Mouse (Mus musculus) E14TG2a.4 (cell line): Measurements from ENCODE around the gene Gsg1l.

Experiments used
- H3K27me3 ChIP-seq: 2 replicates; pipeline ENCODE4 v1.6.1; 2014; ENCODE audit warnings: low read length, control low read depth; ENCODE audit not compliant: insufficient read depth
- H3K36me3 ChIP-seq: 2 replicates; pipeline ENCODE4 v1.6.1; 2014; ENCODE audit warnings: low read length, control low read depth; ENCODE audit not compliant: insufficient read depth
- H3K4me1 ChIP-seq: replicated peaks from 2 replicates; pipeline ENCODE4 v1.6.1; 2014; ENCODE audit warnings: low read depth, low read length, control low read depth
- H3K4me3 ChIP-seq: replicated peaks from 2 replicates; pipeline ENCODE4 v1.5.1; 2014; ENCODE audit warnings: mild to moderate bottlenecking, low read length
- H3K9me3 ChIP-seq: 2 replicates; pipeline ENCODE4 v1.6.1; 2014; ENCODE audit warnings: low read length, control low read depth
- CTCF ChIP-seq: conservative IDR thresholded peaks from 2 replicates; pipeline ENCODE4 v1.5.1; 2014; ENCODE audit warnings: low read length
- NANOG ChIP-seq: IDR thresholded peaks from 2 replicates; pipeline ENCODE4 v1.6.1; 2014; ENCODE audit warnings: borderline replicate concordance, low read length, mixed read lengths
- POU5F1 ChIP-seq: IDR thresholded peaks from 2 replicates; pipeline ENCODE4 v1.6.1; 2014; ENCODE audit warnings: low read length, borderline replicate concordance

Gsg1l gene

DNA sequence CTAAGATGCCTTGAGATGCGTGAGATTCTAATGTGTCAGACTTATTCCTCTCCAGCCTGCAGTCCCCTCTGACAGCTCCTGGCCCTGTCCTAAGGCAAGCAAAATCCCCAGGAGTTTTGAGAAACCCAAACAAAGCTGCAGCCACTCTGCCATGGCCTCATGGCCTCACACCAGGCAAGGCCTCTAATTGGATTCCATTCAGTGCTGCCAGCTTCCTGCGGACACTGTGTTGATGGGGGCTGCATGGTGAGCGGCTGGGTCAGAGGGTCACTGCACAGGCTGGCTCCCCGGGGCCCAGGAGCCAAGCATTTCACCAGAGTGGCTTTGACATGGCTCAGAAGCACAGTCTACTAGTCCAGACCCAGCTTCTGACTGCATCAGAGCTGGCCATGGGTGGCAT, 92.7 kb downstream of the Gsg1l start:
- H3K9me3 ChIP-seq, result peaks cover 5% of the 10 kb centered on the region
- no peaks in the 10 kb centered on the region for H3K36me3 ChIP-seq
- H3K4me3 ChIP-seq, result no peak overlapping the region
- no peak for TF ChIP-seq CTCF
- no peak for TF ChIP-seq POU5F1
- no peak for TF ChIP-seq NANOG
- H3K27me3 ChIP-seq, result peaks cover 3% of the 10 kb centered on the region; the same call in 1 of the 2 replicates
- H3K4me1 ChIP-seq, result peaks cover 7% of the 10 kb centered on the region

DNA sequence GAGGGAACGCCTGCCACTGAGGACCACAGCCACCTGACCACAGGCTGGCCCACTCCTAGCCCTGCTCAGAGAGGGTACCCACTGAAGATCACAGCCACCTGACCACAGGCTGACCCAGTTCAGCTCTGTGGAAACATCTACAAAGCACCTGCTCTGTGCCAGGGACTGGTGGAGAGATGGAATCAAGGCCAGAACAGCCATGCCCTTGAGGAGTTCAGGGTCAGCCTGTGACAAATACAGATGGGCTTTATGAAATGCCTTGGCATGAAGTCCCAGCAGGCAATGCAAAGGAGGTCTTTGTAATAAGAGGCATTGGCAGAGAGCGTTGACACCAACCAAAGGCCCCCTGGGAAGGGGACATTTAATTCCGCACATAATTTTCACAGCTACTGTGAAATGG, 93.9 kb downstream of the Gsg1l start:
- Histone ChIP-seq H3K27me3 (peaks cover 6% of the 10 kb centered on the region; the same call in 1 of the 2 replicates), H3K9me3 (peaks cover 5% of the 10 kb centered on the region), H3K4me1 (peaks cover 7% of the 10 kb centered on the region), H3K4me3 (no peak overlapping the region), H3K36me3 (no peaks in the 10 kb centered on the region)
- TF ChIP-seq CTCF (no peak), POU5F1 (no peak), NANOG (no peak)

DNA sequence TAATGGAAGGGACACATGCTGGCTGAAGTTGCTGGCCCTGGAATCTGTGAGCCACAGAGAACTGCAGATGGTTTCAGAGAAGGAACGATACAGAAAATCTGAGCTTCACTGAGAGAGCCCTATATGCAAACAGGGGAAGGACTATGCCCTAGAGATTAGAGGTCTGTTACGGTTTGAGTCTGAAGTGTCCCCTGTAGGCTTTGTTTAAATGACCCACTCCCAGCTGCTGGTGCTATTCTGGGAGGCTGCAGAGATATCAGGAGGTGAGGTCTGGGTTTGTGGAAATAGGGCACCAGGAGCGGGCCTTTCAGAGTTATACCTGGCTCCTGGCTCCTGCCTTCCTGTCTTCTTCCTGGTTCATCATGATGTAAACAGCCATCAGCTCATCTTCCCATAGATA, 95.1 kb downstream of the Gsg1l start:
- Histone ChIP-seq H3K36me3 (no peaks in the 10 kb centered on the region), H3K27me3 (peaks cover 12% of the 10 kb centered on the region; the same call in 1 of the 2 replicates), H3K4me1 (peaks cover 7% of the 10 kb centered on the region), H3K4me3 (no peak overlapping the region), H3K9me3 (peaks cover 5% of the 10 kb centered on the region)
- no peak for TF ChIP-seq NANOG
- no peak for TF ChIP-seq POU5F1
- no peak for TF ChIP-seq CTCF

DNA sequence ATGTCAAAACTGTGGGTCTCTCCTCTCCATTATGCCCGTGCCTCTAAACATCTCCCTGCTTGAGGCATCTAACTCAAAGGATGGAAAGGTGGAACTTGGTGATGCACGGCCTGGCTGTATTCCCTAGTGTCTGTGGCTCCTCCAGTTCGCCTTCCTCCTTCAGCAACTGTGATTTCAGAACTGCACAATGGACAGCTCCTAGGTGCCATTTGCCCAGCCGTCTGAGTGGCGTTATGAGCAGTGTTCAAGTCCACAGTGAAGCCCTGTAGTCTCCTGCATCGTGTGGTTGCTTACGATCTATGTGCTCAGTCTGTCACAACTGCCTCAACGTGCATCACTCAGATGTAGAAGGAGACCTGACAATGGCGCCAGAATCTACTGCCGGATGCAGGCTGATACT, 96.6 kb downstream of the Gsg1l start:
- Histone ChIP-seq H3K4me1 (no peaks in the 10 kb centered on the region), H3K4me3 (no peak overlapping the region), H3K36me3 (no peaks in the 10 kb centered on the region), H3K9me3 (peaks cover 4% of the 10 kb centered on the region), H3K27me3 (peaks cover 12% of the 10 kb centered on the region; the same call in 1 of the 2 replicates)
- TF ChIP-seq NANOG, result no peak
- no peak for TF ChIP-seq POU5F1
- TF ChIP-seq CTCF, result no peak

DNA sequence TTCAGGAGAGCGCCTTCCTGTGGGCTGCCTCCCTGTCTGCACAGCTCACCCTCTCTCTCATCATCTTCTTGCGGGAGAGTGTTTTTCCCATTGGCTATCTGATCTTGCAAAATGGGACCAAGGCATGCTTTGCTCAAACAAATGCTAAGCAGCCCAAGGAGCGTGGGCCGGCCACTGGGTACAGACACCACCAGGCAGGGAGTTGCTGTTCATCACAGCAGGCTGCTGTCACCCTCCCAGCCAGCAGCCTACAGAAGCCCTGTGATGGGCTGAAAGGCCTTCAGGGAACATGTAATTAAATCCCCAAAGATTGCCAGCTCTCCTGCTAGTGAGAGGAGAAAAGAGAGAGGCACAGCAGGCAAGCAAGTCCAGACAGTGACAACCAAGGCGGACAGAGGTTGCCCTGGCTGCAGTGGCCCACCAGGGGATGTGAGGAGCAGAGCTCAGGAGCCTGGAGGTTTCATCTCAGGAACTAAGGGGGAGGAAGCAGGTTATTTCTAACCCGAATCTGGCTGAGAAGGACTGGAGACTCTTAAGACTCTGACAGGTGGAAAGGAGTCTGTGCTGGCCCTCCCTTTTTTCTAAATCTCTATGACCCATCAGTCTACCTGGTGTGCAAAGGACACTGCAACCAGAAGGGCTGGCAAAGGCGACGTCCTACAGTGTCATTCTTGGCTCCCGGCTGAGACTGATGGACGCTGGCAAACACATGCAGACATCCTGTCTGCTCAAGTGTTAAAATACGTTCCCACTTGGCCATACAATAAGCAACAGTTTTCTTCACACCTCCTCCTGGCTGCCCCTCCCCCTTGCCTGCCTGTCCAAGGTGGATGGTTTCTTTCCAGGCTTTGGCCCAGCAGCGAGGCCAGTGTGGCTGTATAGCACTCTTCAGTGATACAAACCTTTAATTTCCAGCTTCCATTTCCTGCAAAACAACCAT, 98.0 kb downstream of the Gsg1l start:
- no peaks in the 10 kb centered on the region for H3K9me3 ChIP-seq
- no peak overlapping the region for H3K4me3 ChIP-seq
- H3K4me1 ChIP-seq, result no peaks in the 10 kb centered on the region
- no peak for TF ChIP-seq NANOG
- TF ChIP-seq CTCF, result no peak
- no peak for TF ChIP-seq POU5F1
- peaks cover 14% of the 10 kb centered on the region; the same call in 1 of the 2 replicates for H3K27me3 ChIP-seq
- H3K36me3 ChIP-seq, result no peaks in the 10 kb centered on the region

DNA sequence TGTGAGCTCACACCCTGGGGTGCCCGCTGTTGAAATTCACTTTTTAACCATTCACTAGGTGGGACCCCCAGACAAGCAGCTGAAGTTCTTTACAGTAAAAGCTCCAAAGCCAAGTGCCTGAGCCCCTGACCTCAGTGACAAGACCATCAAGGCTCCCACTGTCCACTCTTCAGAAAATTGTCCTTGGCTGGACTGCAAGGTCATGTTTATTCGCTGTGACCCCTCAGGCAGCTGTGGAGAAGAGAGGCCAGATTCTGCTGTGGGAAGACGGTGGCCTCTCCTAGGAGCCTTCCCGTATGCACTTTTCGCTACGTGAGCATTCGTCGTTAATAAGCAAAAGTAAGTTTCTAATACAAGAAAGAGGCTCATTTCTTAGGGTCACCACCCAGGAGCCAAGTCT, 102.6 kb downstream of the Gsg1l start:
- H3K27me3 ChIP-seq, result peaks cover 13% of the 10 kb centered on the region; the same call in 1 of the 2 replicates
- H3K4me3 ChIP-seq, result no peak overlapping the region
- H3K4me1 ChIP-seq, result no peaks in the 10 kb centered on the region
- no peaks in the 10 kb centered on the region for H3K9me3 ChIP-seq
- no peaks in the 10 kb centered on the region for H3K36me3 ChIP-seq
- TF ChIP-seq NANOG, result no peak
- no peak for TF ChIP-seq POU5F1
- TF ChIP-seq CTCF, result no peak

DNA sequence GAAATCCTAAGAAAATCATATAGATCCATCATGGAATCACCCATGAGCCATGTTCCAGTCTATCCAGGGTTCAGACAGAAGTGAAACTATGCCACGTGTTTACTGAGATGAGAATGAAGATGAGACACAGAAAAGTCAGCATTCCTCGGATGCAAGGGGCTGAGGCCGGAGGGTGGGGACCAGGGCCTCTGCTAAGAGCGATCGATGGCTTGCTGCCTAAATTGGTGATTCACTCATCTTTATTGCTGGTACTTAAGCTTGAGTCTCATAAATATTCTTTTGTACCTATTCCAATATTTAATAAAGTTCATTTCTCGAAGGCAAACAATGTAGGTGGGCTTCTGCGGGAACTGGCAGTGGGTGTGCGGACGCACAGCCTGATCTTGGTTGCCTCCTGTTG, 105.5 kb downstream of the Gsg1l start:
- no peaks in the 10 kb centered on the region for H3K36me3 ChIP-seq
- H3K4me3 ChIP-seq, result no peak overlapping the region
- H3K4me1 ChIP-seq, result no peaks in the 10 kb centered on the region
- TF ChIP-seq POU5F1 (no peak), CTCF (no peak), NANOG (no peak)
- H3K27me3 ChIP-seq, result peaks cover 9% of the 10 kb centered on the region; the same call in 1 of the 2 replicates
- no peaks in the 10 kb centered on the region for H3K9me3 ChIP-seq

DNA sequence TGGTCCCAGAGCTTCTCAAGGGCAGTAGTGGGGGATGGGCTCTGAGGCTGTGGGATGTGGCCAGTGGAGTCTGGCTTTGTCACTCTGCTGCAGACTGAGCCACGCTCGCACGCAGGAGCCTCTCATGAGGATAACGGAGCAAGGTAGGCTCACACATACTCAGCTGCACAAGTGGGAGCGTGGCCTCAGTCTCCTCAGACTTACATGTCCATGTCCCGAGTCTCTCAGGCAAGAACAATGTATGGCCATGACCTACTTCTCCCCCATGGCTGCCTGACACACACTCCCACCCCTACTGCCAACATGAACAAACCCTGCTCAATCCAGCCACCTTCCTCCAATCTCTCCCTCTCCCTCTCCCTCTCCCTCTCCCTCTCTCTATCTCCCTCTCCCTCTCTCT, 106.8 kb downstream of the Gsg1l start:
- H3K4me3 ChIP-seq, result no peak overlapping the region
- no peaks in the 10 kb centered on the region for H3K9me3 ChIP-seq
- TF ChIP-seq POU5F1, result no peak
- no peak for TF ChIP-seq CTCF
- no peak for TF ChIP-seq NANOG
- peaks cover 9% of the 10 kb centered on the region for H3K27me3 ChIP-seq
- H3K36me3 ChIP-seq, result no peaks in the 10 kb centered on the region
- no peaks in the 10 kb centered on the region for H3K4me1 ChIP-seq

DNA sequence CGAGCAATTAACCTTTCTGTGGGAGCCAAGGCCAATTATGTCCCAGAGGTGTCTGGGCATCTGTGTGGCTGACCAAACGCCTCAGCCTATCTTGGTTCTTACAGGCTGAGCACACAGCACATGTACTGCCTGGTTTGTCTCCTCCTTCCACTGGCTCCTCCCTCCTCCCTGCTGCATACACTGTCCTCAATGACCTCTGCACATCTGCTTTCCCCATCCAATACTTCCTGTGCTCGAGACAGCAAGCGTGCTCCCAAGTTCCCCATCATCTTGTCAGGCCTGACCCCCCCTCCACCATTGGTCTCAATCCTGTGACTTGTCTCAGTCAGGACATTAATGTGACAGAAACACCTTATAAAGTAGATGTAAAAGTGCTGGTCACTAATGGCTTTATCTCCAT, 108.3 kb downstream of the Gsg1l start:
- H3K27me3 ChIP-seq, result peaks cover 12% of the 10 kb centered on the region
- no peak overlapping the region for H3K4me3 ChIP-seq
- H3K4me1 ChIP-seq, result no peaks in the 10 kb centered on the region
- H3K9me3 ChIP-seq, result no peaks in the 10 kb centered on the region
- no peak for TF ChIP-seq CTCF
- no peaks in the 10 kb centered on the region for H3K36me3 ChIP-seq
